Mouse (Mus musculus) heart, postnatal 0 days (tissue): ENCODE measurements around the gene Zfp935. TPM values are rescaled to one million over a fixed set of nuclear protein-coding genes. Genes with fewer than 3 reads are reported as not detected.
"Not testable (repeated sequence)": the region's sequence is repeated elsewhere in the genome, so short reads cannot be mapped to it uniquely, and the experiment has no call there.

Source experiments
- ATAC-seq: fragments of 200-750 bp; cut with Nextera tagmentation; 2 replicates; pipeline ENCODE4 v1.8.0; 2017; ENCODE audit warnings: low read depth, moderate number of reproducible peaks, moderate library complexity; ENCODE audit not compliant: insufficient read depth
- DNase-seq: peaks from one replicate; pipeline ENCODE4 v3.0.0-alpha.2; 2016; ENCODE audit warnings: low spot score
- H3K27ac ChIP-seq: fragments of 300-500 bp; sonication (generic); 2 replicates; pipeline ENCODE4 v1.5.1; 2014; ENCODE audit warnings: low read depth, mild to moderate bottlenecking
- H3K27me3 ChIP-seq: fragments of 300-500 bp; sonication (generic); 2 replicates; pipeline ENCODE4 v1.6.1; 2014; ENCODE audit warnings: low read length, mixed read lengths; ENCODE audit not compliant: control insufficient read depth, insufficient read depth
- H3K36me3 ChIP-seq: fragments of 300-500 bp; sonication (generic); replicated peaks from 2 replicates; pipeline ENCODE4 v1.6.1; 2014; ENCODE audit warnings: low read length, mixed read lengths; ENCODE audit not compliant: control insufficient read depth, insufficient read depth
- H3K4me1 ChIP-seq: fragments of 300-500 bp; sonication (generic); 2 replicates; pipeline ENCODE4 v1.6.1; 2014; ENCODE audit warnings: antibody characterized with exemption; ENCODE audit not compliant: control insufficient read depth, insufficient read depth
- H3K4me2 ChIP-seq: fragments of 300-500 bp; sonication (generic); 2 replicates; pipeline ENCODE4 v1.6.1; 2014; ENCODE audit warnings: low read depth, mild to moderate bottlenecking, low read length, moderate library complexity
- H3K4me3 ChIP-seq: fragments of 300-500 bp; sonication (generic); 2 replicates; pipeline ENCODE4 v1.5.1; 2014; ENCODE audit warnings: low read depth, low read length
- H3K9ac ChIP-seq: fragments of 300-500 bp; sonication (generic); replicated peaks from 2 replicates; pipeline ENCODE4 v1.6.1; 2014; ENCODE audit warnings: low read depth, low read length, mixed read lengths
- H3K9me3 ChIP-seq: fragments of 300-500 bp; sonication (generic); replicated peaks from 2 replicates; pipeline ENCODE4 v1.6.1; 2016; ENCODE audit warnings: low read length; ENCODE audit not compliant: control insufficient read depth
- CTCF ChIP-seq: IDR thresholded peaks from 2 replicates; pipeline ENCODE4 v1.5.1; 2016; ENCODE audit warnings: antibody characterized with exemption, control low read depth, low read depth
- WGBS: fragments of 180-500 bp; shearing (Covaris S2); extraction: QIAGEN DNeasy Blood & Tissue Kit; methylation state at CpG from one replicate; pipeline ENCODE4 v1.1.7; 2014; 5-methylcytosine and 5-hydroxymethylcytosine counted together
- polyA plus RNA-seq: library from polyadenylated mRNA; unstranded; fragments of >200 nt; fragmentation: Nextera tagmentation; extraction: Ambion mirVana; gene quantifications from 2 replicates; pipeline ENCODE4 v1.2.1, GENCODE M21; 2015
- total RNA-seq: library from RNA; depleted of rRNA; stranded (reverse); fragments of >200 nt; gene quantifications from 2 replicates; pipeline ENCODE4 v1.2.3, GENCODE M21; 2014; ENCODE audit warnings: low replicate concordance; rRNA removed

Gene Zfp935
- total RNA-seq, result 2.6 TPM in 1 of 2 replicates, not detected in the other
- polyA plus RNA-seq, result not detected in 2 replicates

GRCm38 (mm10) chr13:62558189-62559110, at the start of gene Zfp935:
TSS of gene Zfp935 (minus strand) at chr13:62558511.
- not testable (repeated sequence) for H3K36me3 ChIP-seq, ATAC-seq, H3K4me1 ChIP-seq, DNase-seq, H3K9ac ChIP-seq, H3K27me3 ChIP-seq, H3K9me3 ChIP-seq
- peak within 1 kb of the TSS; percentile 51 for H3K4me3 ChIP-seq
- peak within 1 kb of the TSS; percentile 47 for H3K4me2 ChIP-seq
- WGBS, result 3% methylated on average over 25 of the region's 27 CpGs
- H3K27ac ChIP-seq, result peak within 1 kb of the TSS; percentile 38; the same call in 1 of the 2 replicates

DNA sequence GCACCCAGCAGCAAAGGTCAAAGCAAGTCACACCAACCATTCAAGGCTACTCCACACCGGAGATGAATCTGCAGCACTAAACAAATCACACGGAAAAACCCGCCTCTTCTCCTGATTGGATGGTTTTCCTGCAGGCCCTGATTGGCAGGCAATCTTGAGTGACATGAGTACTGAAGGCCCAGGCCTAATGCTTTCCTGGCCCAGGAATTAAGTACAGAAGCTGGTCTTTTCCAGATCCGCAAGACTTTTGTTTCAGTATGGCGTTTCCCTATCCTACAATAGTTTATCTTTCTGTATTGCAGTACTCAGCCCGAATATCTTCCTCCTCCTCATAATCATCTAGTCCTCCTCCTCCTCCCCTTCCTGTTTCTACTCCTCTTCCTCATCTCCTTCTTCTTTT, 12.8 kb upstream of the Zfp935 start, which contains the start of gene Zfp934:
TSS of gene Zfp934 (minus strand) at position 101 of the 400 bp plus-strand sequence.
- H3K4me3 ChIP-seq, H3K4me2 ChIP-seq, H3K27ac ChIP-seq, H3K9ac ChIP-seq, DNase-seq, H3K27me3 ChIP-seq, ATAC-seq, H3K9me3 ChIP-seq, H3K36me3 ChIP-seq, H3K4me1 ChIP-seq: not testable (repeated sequence)
- WGBS, result 77% methylated on average over 3 of the region's 6 CpGs

GRCm38 (mm10) chr13:62561696-62562095, 3.4 kb upstream of the Zfp935 start:
- not testable (repeated sequence) for H3K27me3 ChIP-seq, H3K4me1 ChIP-seq, H3K27ac ChIP-seq, ATAC-seq, DNase-seq, H3K9ac ChIP-seq, H3K9me3 ChIP-seq, H3K4me2 ChIP-seq, H3K4me3 ChIP-seq, H3K36me3 ChIP-seq
- 17% methylated on average over 1 of the region's 1 CpGs for WGBS
- peak; percentile 27; the same call in 1 of the 2 replicates for TF ChIP-seq CTCF

GRCm38 (mm10) chr13:62530129-62530528, 28.2 kb downstream of the Zfp935 start:
- ATAC-seq, H3K4me3 ChIP-seq, DNase-seq: not testable (repeated sequence)

DNA sequence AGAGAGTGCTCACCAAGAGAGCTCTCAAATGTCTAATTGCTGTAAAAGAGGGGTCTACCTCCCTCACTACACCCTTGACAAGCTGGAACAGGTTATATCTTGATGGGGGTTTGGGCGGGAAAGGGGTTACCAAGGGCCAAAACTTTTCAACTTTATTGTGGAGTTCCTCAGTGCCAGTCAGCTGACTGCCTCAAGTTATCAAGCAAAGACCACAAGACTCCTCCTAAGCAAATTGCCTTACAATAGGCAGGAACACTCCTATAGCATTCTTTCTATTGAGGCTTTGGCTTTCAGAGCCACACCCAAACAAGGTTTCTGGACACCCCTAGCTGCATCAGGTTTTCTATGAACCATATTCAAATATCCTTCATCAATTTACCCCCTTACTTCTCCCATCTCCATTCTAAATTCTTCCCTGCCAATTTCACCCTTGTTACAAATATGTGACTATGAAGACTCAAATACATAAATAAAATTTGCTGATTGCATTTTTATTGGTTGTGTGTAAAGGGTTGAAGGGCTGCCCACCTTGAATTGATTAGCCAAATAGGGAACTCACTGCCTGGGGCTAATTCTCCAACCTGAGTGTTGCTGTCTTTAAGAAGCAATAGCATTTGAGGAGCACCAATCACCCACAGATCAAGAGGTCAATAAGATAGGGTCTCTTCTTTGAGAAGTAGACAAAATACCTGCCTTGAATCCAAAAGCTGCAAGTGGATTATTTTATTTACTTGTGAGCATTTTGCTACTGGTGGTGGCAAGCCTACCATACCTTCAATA, 47.5 kb downstream of the Zfp935 start:
- not testable (repeated sequence) for H3K4me2 ChIP-seq, H3K27me3 ChIP-seq, H3K36me3 ChIP-seq, H3K27ac ChIP-seq, DNase-seq, H3K9me3 ChIP-seq, H3K4me1 ChIP-seq, H3K9ac ChIP-seq, ATAC-seq, H3K4me3 ChIP-seq
- 69% methylated on average over 1 of the region's 1 CpGs for WGBS

More at GRCm38 (mm10) chr13:62530129-62530528, 28.2 kb downstream of the Zfp935 start:
- H3K9me3 ChIP-seq, H3K36me3 ChIP-seq, H3K27me3 ChIP-seq, H3K4me2 ChIP-seq, H3K9ac ChIP-seq, H3K27ac ChIP-seq, H3K4me1 ChIP-seq: not testable (repeated sequence)

DNA sequence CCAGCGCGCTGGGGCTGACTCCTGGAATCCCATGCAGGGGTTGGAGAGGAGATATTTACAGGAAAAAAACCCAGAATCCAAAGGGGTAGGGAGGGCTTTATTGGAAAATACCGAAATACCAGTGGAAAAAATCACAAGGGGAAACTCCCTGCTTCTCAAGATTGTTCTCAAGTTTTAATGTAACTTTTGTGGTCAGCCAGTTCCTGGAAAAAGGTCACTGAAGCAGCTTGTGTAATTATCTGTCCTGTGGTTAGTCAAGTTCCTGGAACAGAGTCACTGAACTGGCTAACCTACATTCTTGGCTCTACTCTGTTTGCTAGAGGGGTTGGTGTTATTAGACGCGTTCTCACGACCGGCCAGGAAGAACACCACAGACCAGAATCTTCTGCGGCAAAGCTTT, 85.7 kb downstream of the Zfp935 start:
- not testable (repeated sequence) for H3K4me2 ChIP-seq, H3K4me1 ChIP-seq, H3K36me3 ChIP-seq, H3K4me3 ChIP-seq, ATAC-seq, H3K27me3 ChIP-seq, H3K9me3 ChIP-seq, H3K9ac ChIP-seq, H3K27ac ChIP-seq, DNase-seq
- 90% methylated on average over 8 of the region's 8 CpGs for WGBS
